Mouse (Mus musculus) forebrain, embryonic 16.5 days (tissue): ENCODE measurements around the gene Ggt6. TPM values are rescaled to one million over a fixed set of nuclear protein-coding genes. Genes with fewer than 3 reads are reported as not detected.
A peak's percentile ranks its signal among the peaks of the same experiment; 100 is the strongest.

Experiments
- ATAC-seq: fragments of 200-750 bp; cut with Nextera tagmentation; 2 replicates; pipeline ENCODE4 v1.8.0; 2017; ENCODE audit warnings: mild to moderate bottlenecking, moderate library complexity
- H3K27ac ChIP-seq: fragments of 300-500 bp; sonication (generic); 2 replicates; pipeline ENCODE4 v1.5.1; 2014; ENCODE audit warnings: low read length, control low read depth
- H3K27me3 ChIP-seq: fragments of 300-500 bp; sonication (generic); replicated peaks from 2 replicates; pipeline ENCODE4 v1.6.1; 2014; ENCODE audit warnings: low read length; ENCODE audit not compliant: control insufficient read depth, insufficient read depth
- H3K36me3 ChIP-seq: fragments of 300-500 bp; sonication (generic); 2 replicates; pipeline ENCODE4 v1.6.1; 2014; ENCODE audit not compliant: control insufficient read depth, insufficient read depth
- H3K4me1 ChIP-seq: fragments of 300-500 bp; sonication (generic); replicated peaks from 2 replicates; pipeline ENCODE4 v1.6.1; 2014; ENCODE audit warnings: low read length; ENCODE audit not compliant: control insufficient read depth, insufficient read depth
- H3K4me2 ChIP-seq: fragments of 300-500 bp; sonication (generic); 2 replicates; pipeline ENCODE4 v1.6.1; 2014; ENCODE audit warnings: mild to moderate bottlenecking, low read length, control low read depth
- H3K4me3 ChIP-seq: fragments of 300-500 bp; sonication (generic); replicated peaks from 2 replicates; pipeline ENCODE4 v1.5.1; 2014; ENCODE audit warnings: mild to moderate bottlenecking, low read length, control low read depth
- H3K9ac ChIP-seq: fragments of 300-500 bp; sonication (generic); replicated peaks from 2 replicates; pipeline ENCODE4 v1.6.1; 2014; ENCODE audit warnings: low read depth, low read length, control low read depth
- H3K9me3 ChIP-seq: fragments of 300-500 bp; sonication (generic); 2 replicates; pipeline ENCODE4 v1.6.1; 2016; ENCODE audit warnings: low read length; ENCODE audit not compliant: control insufficient read depth
- WGBS: fragments of 180-500 bp; shearing (Covaris S2); extraction: QIAGEN DNeasy Blood & Tissue Kit; methylation state at CpG from one replicate; pipeline ENCODE4 v1.1.7; 2014; 5-methylcytosine and 5-hydroxymethylcytosine counted together
- polyA plus RNA-seq: library from polyadenylated mRNA; unstranded; fragments of >200 nt; fragmentation: Nextera tagmentation; extraction: Ambion mirVana; gene quantifications from 2 replicates; pipeline ENCODE4 v1.2.1, GENCODE M21; 2015

Ggt6 gene
- polyA plus RNA-seq, 1 experiment from 2014 or later: not detected

DNA sequence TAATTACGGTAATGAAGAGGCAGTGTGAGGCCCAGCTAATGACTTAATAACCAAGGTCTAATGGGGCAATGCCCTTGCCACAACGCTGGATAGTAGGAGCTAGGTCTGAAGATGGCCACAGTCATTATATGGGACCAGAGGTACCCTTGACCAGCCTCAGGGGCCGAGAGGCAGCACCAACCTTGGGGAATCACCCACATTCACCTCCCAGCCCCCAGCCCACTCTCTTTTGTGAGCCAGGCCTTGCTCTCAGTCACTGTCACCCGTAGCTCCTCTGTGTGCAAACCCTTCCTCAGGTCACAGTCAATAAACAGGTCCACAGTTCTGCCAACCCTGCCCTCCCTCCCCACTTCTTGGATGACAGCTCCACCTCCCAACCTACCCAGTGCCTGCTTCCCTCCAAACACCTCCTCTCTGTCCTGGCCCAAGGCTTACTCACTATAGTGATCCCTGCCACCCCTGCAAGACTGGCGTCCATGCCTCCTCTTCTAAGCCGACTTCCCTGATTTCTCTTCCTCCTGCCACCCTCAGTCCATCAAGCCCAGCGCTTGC is 40.8 kb downstream of the Ggt6 start:
- Histone ChIP-seq H3K9me3 (no peaks in the 10 kb centered on the region), H3K36me3 (no peaks in the 10 kb centered on the region), H3K27ac (no peak overlapping the region), H3K9ac (no peak overlapping the region), H3K27me3 (no peaks in the 10 kb centered on the region), H3K4me2 (no peak overlapping the region), H3K4me3 (no peak overlapping the region), H3K4me1 (no peaks in the 10 kb centered on the region; the same call in 1 of the 2 replicates)
- 74% methylated on average over 7 of the region's 7 CpGs for WGBS
- ATAC-seq: no peak

DNA sequence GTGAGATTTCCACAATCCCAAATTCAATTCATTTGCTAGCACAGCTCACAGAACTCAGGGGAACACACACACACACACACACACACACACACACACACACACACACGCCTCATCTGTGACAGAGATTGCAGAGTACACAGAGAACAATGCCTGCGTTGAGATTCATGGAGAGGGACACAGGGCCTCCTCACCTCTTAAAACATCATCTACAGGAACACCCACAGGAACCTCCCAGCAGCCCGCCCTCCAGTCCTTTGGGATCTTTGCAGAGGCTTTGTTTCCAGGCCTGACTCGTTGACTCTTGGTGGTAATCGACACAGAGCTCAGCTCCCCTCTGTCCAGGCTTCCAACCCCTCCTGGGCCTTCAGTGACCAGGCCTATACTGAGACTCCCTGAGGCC is 41.9 kb downstream of the Ggt6 start:
- Histone ChIP-seq H3K9me3 (no peaks in the 10 kb centered on the region), H3K4me3 (no peak overlapping the region), H3K27me3 (no peaks in the 10 kb centered on the region), H3K27ac (no peak overlapping the region), H3K4me1 (no peaks in the 10 kb centered on the region; the same call in 1 of the 2 replicates), H3K4me2 (no peak overlapping the region), H3K9ac (no peak overlapping the region), H3K36me3 (no peaks in the 10 kb centered on the region)
- WGBS: 47% methylated on average over 5 of the region's 5 CpGs
- ATAC-seq: no peak

DNA sequence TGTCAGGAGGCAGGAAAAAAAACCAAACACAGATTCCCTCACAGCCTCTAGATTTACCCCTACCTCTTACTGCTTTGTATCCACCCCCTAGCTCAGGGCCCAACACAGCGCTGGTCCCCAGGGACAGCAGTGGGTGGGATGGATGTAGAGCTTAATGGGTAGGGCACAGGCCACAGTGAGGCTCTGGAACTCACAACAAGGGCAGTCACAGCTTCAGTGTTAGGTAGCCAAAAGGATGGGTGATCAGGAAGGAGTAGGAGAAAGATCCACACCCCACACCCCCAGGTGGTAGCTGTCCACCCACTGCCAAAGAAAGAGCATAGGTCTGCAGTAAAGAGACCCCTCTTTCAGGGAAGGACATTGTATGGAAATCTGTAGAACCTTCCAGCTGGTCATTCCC is 42.3 kb downstream of the Ggt6 start:
- Histone ChIP-seq H3K4me3 (no peak overlapping the region), H3K9ac (no peak overlapping the region), H3K4me2 (no peak overlapping the region), H3K4me1 (no peaks in the 10 kb centered on the region; the same call in 1 of the 2 replicates), H3K36me3 (no peaks in the 10 kb centered on the region), H3K9me3 (no peaks in the 10 kb centered on the region), H3K27ac (no peak overlapping the region), H3K27me3 (no peaks in the 10 kb centered on the region)
- WGBS: 79% methylated on average over 1 of the region's 1 CpGs
- ATAC-seq: no peak

DNA sequence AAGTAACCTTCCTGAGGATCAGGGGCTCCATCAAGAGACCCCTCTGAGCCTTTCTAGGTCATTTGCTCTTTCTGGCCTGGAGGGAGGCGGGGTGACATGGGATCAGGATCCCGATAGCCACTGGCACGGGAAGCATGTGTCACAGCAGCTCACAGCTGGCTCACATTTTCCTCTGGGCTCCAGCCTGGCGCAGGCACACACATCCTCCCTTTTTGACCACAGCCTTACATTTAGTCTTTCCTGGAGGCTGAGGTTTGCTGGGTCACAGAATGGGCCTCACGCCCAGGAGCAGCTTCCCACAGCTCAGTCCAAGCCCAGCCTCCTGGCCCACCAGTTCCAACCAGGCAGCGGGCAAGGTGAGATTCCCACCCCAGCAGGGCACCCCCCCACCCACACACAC is 42.9 kb downstream of the Ggt6 start:
- no peaks in the 10 kb centered on the region for H3K36me3 ChIP-seq
- H3K4me2 ChIP-seq: no peak overlapping the region
- no peaks in the 10 kb centered on the region; the same call in 1 of the 2 replicates for H3K4me1 ChIP-seq
- H3K4me3 ChIP-seq: no peak overlapping the region
- no peaks in the 10 kb centered on the region for H3K27me3 ChIP-seq
- WGBS: 76% methylated on average over 6 of the region's 6 CpGs
- H3K27ac ChIP-seq: no peak overlapping the region
- H3K9ac ChIP-seq: no peak overlapping the region
- H3K9me3 ChIP-seq: no peaks in the 10 kb centered on the region
- ATAC-seq: no peak

GRCm38 (mm10) chr11:72479499-72479898 is 44.2 kb downstream of the Ggt6 start:
- Histone ChIP-seq H3K4me3 (no peak overlapping the region), H3K4me2 (no peak overlapping the region), H3K36me3 (no peaks in the 10 kb centered on the region), H3K9ac (no peak overlapping the region), H3K4me1 (no peaks in the 10 kb centered on the region; the same call in 1 of the 2 replicates), H3K27me3 (no peaks in the 10 kb centered on the region), H3K27ac (no peak overlapping the region), H3K9me3 (no peaks in the 10 kb centered on the region)
- WGBS: 87% methylated on average over 2 of the region's 2 CpGs
- no peak for ATAC-seq

DNA sequence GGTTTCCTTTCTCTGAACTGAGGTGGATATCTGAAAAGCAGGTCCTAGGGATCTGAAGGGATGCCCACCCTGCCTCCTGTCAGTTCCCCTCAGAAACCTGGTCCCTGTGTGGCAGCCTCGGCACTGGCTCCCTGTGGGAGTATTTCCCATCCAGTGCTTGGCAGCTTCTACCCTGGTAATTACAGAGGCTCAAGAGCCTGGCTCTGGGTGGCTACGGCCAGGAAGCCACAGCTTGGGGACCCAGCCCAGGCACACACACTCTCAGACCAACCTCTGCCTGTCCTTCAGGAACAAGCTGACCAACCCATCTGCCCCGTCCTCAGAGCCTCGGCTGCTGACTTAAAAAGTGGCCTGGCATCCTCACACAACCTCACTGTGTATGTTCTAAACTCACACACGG is 46.0 kb downstream of the Ggt6 start:
- no peak overlapping the region for H3K4me3 ChIP-seq
- no peaks in the 10 kb centered on the region for H3K27me3 ChIP-seq
- 85% methylated on average over 5 of the region's 5 CpGs for WGBS
- no peak overlapping the region for H3K9ac ChIP-seq
- no peak for ATAC-seq
- peaks cover 16% of the 10 kb centered on the region for H3K4me1 ChIP-seq
- no peaks in the 10 kb centered on the region for H3K36me3 ChIP-seq
- no peak overlapping the region for H3K4me2 ChIP-seq
- H3K27ac ChIP-seq: no peak overlapping the region
- no peaks in the 10 kb centered on the region for H3K9me3 ChIP-seq

DNA sequence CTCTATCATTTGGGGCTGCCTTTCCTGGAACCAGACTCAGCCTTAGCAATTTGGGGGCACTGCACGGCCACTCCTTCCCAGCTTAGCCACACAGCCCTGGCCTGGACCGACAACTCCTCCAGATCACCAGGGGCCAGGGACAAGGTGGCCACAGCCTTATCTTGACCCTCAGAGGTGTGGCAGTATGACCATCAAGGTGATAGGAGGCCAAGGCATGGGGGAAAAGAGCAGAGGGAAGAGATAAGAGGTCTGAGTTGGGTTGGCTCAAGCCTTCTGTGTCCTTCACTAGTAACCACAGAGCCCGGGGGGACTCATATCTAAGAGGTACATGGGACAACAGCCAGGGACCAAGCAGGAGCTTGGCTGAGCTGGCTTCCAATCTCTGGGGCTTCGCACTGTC is 46.6 kb downstream of the Ggt6 start:
- Histone ChIP-seq H3K9ac (no peak overlapping the region), H3K27me3 (no peaks in the 10 kb centered on the region), H3K4me2 (no peak overlapping the region), H3K4me3 (no peak overlapping the region), H3K27ac (no peak overlapping the region), H3K36me3 (no peaks in the 10 kb centered on the region), H3K4me1 (peaks cover 18% of the 10 kb centered on the region), H3K9me3 (no peaks in the 10 kb centered on the region)
- 89% methylated on average over 4 of the region's 4 CpGs for WGBS
- ATAC-seq: no peak

GRCm38 (mm10) chr11:72484549-72484948 is 49.2 kb downstream of the Ggt6 start:
- 77% methylated on average over 6 of the region's 6 CpGs for WGBS
- Histone ChIP-seq H3K9me3 (no peaks in the 10 kb centered on the region), H3K27me3 (no peaks in the 10 kb centered on the region), H3K27ac (no peak overlapping the region), H3K4me3 (no peak overlapping the region), H3K9ac (no peak overlapping the region), H3K4me2 (no peak overlapping the region), H3K4me1 (peaks cover 27% of the 10 kb centered on the region), H3K36me3 (no peaks in the 10 kb centered on the region)
- ATAC-seq: no peak

DNA sequence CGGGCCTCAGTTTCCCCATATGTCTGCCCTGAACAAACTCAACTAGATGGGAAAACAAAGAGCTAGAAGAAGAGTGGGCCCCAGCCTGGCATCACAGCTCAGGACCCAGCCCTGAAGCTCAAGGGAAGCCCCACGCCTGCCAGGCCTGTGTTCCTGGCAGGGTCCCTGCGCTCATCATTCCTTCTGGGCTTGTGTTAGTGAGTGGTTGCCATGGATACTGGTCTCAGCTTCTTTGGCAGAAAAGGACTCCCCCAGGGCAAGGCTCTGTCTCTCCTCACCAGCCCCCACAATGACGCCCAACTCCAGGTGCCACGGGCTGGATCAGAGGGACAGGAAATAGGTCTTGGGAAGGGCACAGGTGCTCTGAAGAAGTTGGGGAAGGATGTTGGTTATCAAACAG is 49.8 kb downstream of the Ggt6 start:
- 29% methylated on average over 5 of the region's 5 CpGs for WGBS
- peak overlapping the region; percentile 11; the same call in 1 of the 2 replicates for H3K27ac ChIP-seq
- H3K9ac ChIP-seq: no peak overlapping the region
- H3K4me3 ChIP-seq: no peak overlapping the region
- H3K4me2 ChIP-seq: no peak overlapping the region
- ATAC-seq: 0 out of 2 replicates have a peak, but pooled peaks have one; percentile 9
- H3K9me3 ChIP-seq: no peaks in the 10 kb centered on the region
- no peaks in the 10 kb centered on the region for H3K36me3 ChIP-seq
- peaks cover 29% of the 10 kb centered on the region for H3K4me1 ChIP-seq
- H3K27me3 ChIP-seq: no peaks in the 10 kb centered on the region

GRCm38 (mm10) chr11:72485960-72486359 is 50.6 kb downstream of the Ggt6 start:
- H3K27me3 ChIP-seq: 0 out of 2 replicates have a peak, but pooled peaks cover 2% of the 10 kb centered on the region
- peaks cover 29% of the 10 kb centered on the region for H3K4me1 ChIP-seq
- no peak for ATAC-seq
- H3K9ac ChIP-seq: no peak overlapping the region
- H3K36me3 ChIP-seq: no peaks in the 10 kb centered on the region
- no peak overlapping the region for H3K4me2 ChIP-seq
- no peak overlapping the region for H3K27ac ChIP-seq
- whole genome bisulfite sequencing: 76% methylated on average over 11 of the region's 11 CpGs
- no peak overlapping the region for H3K4me3 ChIP-seq
- H3K9me3 ChIP-seq: no peaks in the 10 kb centered on the region
